Mouse (Mus musculus) kidney, adult 2 months (tissue): ENCODE results near the gene Hivep2. TPM values are rescaled to one million over a fixed set of nuclear protein-coding genes. Genes with fewer than 3 reads are reported as not detected.

Experiments
- DNase-seq: peaks from one replicate; pipeline ENCODE4 v3.0.0; 2021
- H3K27ac ChIP-seq: fragments of 200-500 bp; 2 replicates; pipeline ENCODE4 v1.5.1; 2012; ENCODE audit warnings: low read depth, low read length, control low read depth, inconsistent platforms; ENCODE audit not compliant: insufficient read depth
- H3K27me3 ChIP-seq: fragments of 200-500 bp; replicated peaks from 2 replicates; pipeline ENCODE4 v1.6.1; 2012; ENCODE audit warnings: mild to moderate bottlenecking, moderate library complexity, low read length, inconsistent platforms; ENCODE audit not compliant: control insufficient read depth, insufficient read depth
- H3K36me3 ChIP-seq: fragments of 200-500 bp; 2 replicates; pipeline ENCODE4 v1.6.1; 2012; ENCODE audit warnings: mild to moderate bottlenecking, moderate library complexity, low read length, inconsistent platforms; ENCODE audit not compliant: control insufficient read depth, insufficient read depth
- H3K4me1 ChIP-seq: fragments of 200-500 bp; 2 replicates; pipeline ENCODE4 v1.6.1; 2011; ENCODE audit warnings: low read length; ENCODE audit not compliant: control insufficient read depth, insufficient read depth
- H3K4me3 ChIP-seq: fragments of 200-500 bp; 2 replicates; pipeline ENCODE4 v1.5.1; 2011; ENCODE audit warnings: mild to moderate bottlenecking, low read depth, low read length, control low read depth; ENCODE audit not compliant: insufficient read depth
- CTCF ChIP-seq: fragments of 200-500 bp; conservative IDR thresholded peaks from 2 replicates; pipeline ENCODE4 v1.5.1; 2011; ENCODE audit warnings: low read depth, mild to moderate bottlenecking, control low read depth, low read length, moderate library complexity, mixed read lengths; ENCODE audit not compliant: insufficient read depth, insufficient read length
- POLR2A ChIP-seq: fragments of 200-500 bp; IDR thresholded peaks from one replicate; pipeline ENCODE4 v1.6.1; 2011; ENCODE audit warnings: low read depth, low read length, control low read depth
- WGBS: fragments of 180-500 bp; shearing (Covaris S2); methylation state at CpG from one replicate; pipeline ENCODE4 v1.1.7; 2018; 5-methylcytosine and 5-hydroxymethylcytosine counted together
- polyA plus RNA-seq: library from polyadenylated mRNA; depleted of rRNA; stranded (reverse); fragments of >200 nt; gene quantifications from 2 replicates; pipeline ENCODE4 v1.2.3, GENCODE M21; 2012

Gene Hivep2
- polyA plus RNA-seq, 1 experiment, result 4.9 TPM

GRCm38 (mm10) chr10:14043349-14043710, 77.5 kb downstream of the Hivep2 start:
- TF ChIP-seq POLR2A, result no peak
- no peak for TF ChIP-seq CTCF
- peaks cover 22% of the 10 kb centered on the region for H3K4me1 ChIP-seq
- DNase-seq, result no peak
- no peak overlapping the region for H3K4me3 ChIP-seq
- WGBS, result 96% methylated on average over 4 of the region's 4 CpGs
- no peak overlapping the region for H3K27ac ChIP-seq
- no peaks in the 10 kb centered on the region for H3K36me3 ChIP-seq
- H3K27me3 ChIP-seq, result no peaks in the 10 kb centered on the region

GRCm38 (mm10) chr10:14044046-14044782, 78.3 kb downstream of the Hivep2 start:
- WGBS, result 69% methylated on average over 14 of the region's 14 CpGs
- Histone ChIP-seq H3K36me3 (no peaks in the 10 kb centered on the region), H3K27ac (no peak overlapping the region), H3K4me3 (no peak overlapping the region), H3K27me3 (no peaks in the 10 kb centered on the region), H3K4me1 (peaks cover 31% of the 10 kb centered on the region)
- TF ChIP-seq POLR2A, result no peak
- TF ChIP-seq CTCF, result no peak
- DNase-seq, result no peak

DNA sequence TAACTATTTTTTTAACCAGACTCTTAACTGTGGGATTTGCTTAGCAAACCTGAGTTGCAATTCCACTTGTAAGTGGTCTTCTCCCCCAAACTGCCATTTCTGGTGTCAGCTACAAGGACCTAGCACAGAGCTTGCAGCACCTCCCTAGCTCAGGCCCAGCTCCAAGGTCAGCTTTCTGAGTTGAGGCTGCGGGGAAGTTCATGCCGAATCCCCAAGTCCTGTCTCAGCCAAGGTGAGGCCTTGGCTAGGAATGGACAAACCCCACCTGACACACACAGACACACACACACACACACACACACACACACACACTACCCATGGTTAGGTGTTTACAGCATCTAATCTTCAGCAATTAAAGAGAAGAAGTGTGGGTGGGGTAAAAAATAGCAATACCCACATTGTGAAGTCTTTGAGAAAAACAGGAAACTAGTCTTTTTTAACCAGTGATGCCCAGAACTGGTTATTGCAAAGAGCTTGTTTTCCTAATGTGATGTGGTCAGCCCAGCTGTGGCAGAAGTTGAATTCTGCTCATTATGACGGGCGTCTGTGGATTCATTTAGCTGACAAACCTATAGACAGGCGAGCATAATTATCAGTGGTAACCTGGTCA, 79.0 kb downstream of the Hivep2 start:
- Histone ChIP-seq H3K36me3 (no peaks in the 10 kb centered on the region), H3K4me3 (no peak overlapping the region), H3K4me1 (peaks cover 31% of the 10 kb centered on the region), H3K27me3 (no peaks in the 10 kb centered on the region), H3K27ac (no peak overlapping the region)
- DNase-seq, result no peak
- 85% methylated on average over 5 of the region's 5 CpGs for WGBS
- TF ChIP-seq CTCF (no peak), POLR2A (no peak)

DNA sequence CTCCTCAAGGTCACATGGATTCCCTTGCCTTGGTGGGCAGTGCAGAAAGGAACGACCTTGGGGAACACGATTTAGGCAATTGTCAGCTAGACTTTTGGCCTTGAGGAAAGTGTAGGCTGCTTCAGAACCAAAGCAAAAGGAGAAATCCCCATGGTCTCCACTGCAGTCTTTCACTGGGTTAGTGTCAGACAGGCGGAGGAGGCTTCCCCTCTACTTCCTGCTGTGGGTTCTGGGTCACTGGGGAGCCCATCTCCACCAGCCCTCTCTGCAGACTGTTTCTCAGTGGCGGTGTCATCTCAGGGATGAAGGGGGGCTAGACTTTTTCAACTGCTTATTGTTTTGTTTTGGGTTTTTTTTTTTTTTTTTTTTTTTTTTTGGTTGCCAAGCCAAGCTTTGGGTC, 79.9 kb downstream of the Hivep2 start:
- Histone ChIP-seq H3K27ac (no peak overlapping the region), H3K4me3 (no peak overlapping the region), H3K36me3 (no peaks in the 10 kb centered on the region), H3K27me3 (no peaks in the 10 kb centered on the region), H3K4me1 (peaks cover 31% of the 10 kb centered on the region)
- TF ChIP-seq POLR2A (no peak), CTCF (no peak)
- DNase-seq, result peak; percentile 17
- WGBS, result 19% methylated on average over 4 of the region's 4 CpGs

- Histone ChIP-seq H3K4me1 (peaks cover 31% of the 10 kb centered on the region), H3K36me3 (no peaks in the 10 kb centered on the region), H3K4me3 (no peak overlapping the region), H3K27ac (no peak overlapping the region), H3K27me3 (no peaks in the 10 kb centered on the region)
- 28% methylated on average over 4 of the region's 4 CpGs for WGBS
- DNase-seq, result peak; percentile 21
- TF ChIP-seq CTCF (no peak), POLR2A (no peak)
Measured at GRCm38 (mm10) chr10:14046171-14046651, 80.3 kb downstream of the Hivep2 start.

- no peak overlapping the region for H3K4me3 ChIP-seq
- H3K27ac ChIP-seq, result no peak overlapping the region
- H3K4me1 ChIP-seq, result peaks cover 31% of the 10 kb centered on the region
- H3K36me3 ChIP-seq, result no peaks in the 10 kb centered on the region
- TF ChIP-seq POLR2A, result no peak
- TF ChIP-seq CTCF, result peak; percentile 59
- H3K27me3 ChIP-seq, result no peaks in the 10 kb centered on the region
- DNase-seq, result peak; percentile 34
- WGBS, result 80% methylated on average over 2 of the region's 2 CpGs
Measured at GRCm38 (mm10) chr10:14046935-14047334, 81.1 kb downstream of the Hivep2 start.

DNA sequence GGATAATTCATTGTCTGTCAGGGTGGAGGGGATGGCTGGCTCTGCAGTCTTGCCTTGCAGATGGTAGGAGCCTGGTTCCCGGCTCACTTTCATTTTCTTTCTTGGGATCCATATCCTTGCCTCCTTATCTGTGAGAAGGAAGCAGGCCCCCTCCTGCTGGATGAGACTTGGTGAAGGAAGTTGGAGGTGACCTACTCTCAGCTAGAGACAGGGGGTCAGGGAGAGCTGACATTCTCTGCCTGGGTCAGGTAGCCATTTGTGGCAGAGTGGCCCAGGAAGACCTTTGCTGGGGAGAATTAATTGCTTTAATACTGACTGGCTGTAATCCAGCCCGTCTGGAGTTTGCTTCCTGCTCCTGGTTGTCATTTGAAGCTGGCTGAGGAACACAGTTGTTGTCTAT, 81.8 kb downstream of the Hivep2 start:
- no peak overlapping the region for H3K4me3 ChIP-seq
- H3K27ac ChIP-seq, result no peak overlapping the region
- TF ChIP-seq POLR2A, result no peak
- TF ChIP-seq CTCF, result no peak
- 39% methylated on average over 2 of the region's 2 CpGs for WGBS
- no peaks in the 10 kb centered on the region for H3K27me3 ChIP-seq
- DNase-seq, result peak; percentile 64
- no peaks in the 10 kb centered on the region for H3K36me3 ChIP-seq
- peaks cover 31% of the 10 kb centered on the region for H3K4me1 ChIP-seq
